Mouse (Mus musculus) cerebellum, adult 9-10 months (tissue): ENCODE results near the gene Cpsf6.
"Not testable (repeated sequence)": the region's sequence is repeated elsewhere in the genome, so short reads cannot be mapped to it uniquely, and the experiment has no call there.

Source experiments
- DNase-seq: peaks from one replicate; pipeline ENCODE4 v3.0.0; 2022

The Cpsf6 gene

GRCm38 (mm10) chr10:117399196-117399595, 19.4 kb upstream of the Cpsf6 start:
- DNase-seq: no peak

DNA sequence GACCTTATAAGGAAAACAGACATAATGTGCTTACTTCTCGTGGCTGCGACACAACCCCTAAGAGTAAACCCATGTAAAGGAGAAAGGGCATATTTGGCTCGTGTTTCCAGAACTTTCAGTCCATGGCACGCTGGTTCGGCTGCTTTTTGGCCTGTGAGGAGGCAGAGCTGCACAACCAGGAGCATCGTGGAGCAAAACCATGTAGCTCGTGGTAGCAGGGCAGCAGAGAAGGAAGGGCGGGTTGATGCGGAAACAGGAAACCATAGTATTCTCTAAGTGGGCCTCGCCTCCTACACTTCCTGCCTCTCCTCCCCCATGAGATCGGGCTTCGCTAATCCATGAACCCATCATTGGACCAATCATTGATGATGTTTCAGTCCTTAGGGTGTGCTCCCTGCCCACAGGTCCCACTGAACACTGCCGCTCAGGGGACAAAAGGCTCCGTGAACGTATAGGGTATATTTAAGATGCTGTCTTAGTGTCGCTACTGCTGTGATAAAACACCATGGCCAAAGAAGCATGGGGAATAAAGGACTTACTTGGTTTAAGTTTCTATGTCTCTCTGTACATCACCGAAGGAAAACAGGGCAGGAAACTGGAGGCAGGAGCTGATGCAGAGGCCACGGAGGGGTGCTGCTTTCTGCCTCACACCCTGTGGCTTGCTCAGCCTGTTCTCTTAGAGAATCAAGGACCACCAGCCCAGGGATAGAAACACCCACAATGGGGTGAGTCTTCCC, 18.4 kb upstream of the Cpsf6 start:
- no peak for DNase-seq

GRCm38 (mm10) chr10:117397106-117397625, 17.4 kb upstream of the Cpsf6 start:
- DNase-seq: no peak

GRCm38 (mm10) chr10:117396386-117397048, 16.7 kb upstream of the Cpsf6 start:
- DNase-seq: no peak

DNA sequence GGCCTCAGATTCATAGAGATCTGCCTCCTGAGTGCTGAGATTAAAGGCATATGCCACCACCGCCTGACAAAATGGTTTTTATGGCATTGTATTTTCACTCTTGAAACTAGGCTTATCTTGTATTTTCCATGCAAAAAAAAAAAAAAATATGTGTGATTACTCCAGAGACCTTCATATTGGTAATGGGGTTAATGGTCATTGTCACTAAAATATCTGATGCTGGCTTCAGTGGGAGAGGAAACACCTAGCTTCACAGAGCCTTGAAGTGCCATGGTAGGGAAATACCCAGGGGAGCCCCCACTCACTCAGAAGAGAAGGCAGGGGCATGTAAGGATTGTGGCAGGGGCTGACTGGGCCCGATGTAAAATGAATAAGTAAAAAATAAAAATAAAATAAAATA, 16.0 kb upstream of the Cpsf6 start:
- DNase-seq: no peak

DNA sequence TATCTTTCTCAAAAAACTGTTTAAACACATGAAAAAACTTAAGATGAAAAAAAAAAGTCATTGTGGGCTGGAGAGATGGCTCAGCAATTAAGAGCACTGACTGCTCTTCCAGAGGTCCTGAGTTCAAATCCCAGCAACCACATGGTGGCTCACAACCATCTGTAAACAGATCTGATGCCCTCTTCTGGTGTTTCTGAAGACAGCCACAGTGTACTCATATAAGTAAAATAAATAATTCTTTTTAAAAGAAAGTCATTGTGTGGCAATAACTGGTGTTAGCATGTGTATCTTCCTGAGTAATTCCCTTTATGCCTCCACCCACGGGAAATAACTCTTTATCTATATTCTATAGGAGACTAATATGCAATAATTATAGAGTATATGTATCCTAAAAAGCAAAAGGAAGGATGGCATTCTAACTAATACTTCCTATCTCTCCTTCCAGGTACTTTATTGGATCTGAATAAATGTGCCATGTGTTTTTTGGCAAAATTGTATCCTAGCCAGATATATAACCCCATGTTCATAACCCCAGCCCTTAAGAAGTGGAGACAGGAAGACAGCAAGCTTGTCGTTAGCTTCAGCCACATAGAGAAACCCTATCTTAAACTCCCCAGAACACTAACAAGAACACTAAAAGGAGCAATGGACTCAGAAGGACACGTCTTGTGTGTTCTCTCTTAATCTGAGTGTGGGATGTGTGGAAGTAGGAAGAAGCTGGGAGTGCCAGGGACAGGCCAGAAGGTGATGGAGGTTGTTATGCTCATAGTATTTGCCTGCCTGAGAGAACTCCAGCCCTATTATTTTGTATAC, 15.1 kb upstream of the Cpsf6 start:
- DNase-seq: no peak

DNA sequence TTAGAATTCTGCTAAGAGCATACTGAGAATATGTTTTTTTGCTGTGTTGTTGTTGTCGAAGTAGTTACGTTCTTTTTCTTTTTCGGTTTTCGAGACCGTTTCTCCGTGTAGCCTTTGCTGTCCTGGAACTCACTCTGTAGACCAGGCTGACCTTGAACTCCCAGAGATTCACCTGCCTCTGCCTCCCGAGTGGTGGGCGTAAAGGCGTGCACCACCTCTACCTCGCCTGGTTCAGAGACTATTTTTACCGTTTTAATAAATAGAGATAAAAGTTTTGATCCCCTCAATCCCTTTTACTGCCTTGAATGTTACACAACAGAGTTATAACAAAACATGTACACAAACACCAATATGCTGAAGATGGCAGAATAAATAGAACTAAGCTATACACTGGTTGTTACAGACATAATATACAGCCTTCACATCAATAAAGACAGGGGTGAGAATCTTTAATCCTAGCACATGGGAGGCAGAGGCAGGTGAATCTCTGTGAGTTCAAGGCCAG, 14.1 kb upstream of the Cpsf6 start:
- no peak for DNase-seq

- no peak for DNase-seq
These were observed 13.5 kb upstream of the Cpsf6 start for GRCm38 (mm10) chr10:117393196-117393890.

DNA sequence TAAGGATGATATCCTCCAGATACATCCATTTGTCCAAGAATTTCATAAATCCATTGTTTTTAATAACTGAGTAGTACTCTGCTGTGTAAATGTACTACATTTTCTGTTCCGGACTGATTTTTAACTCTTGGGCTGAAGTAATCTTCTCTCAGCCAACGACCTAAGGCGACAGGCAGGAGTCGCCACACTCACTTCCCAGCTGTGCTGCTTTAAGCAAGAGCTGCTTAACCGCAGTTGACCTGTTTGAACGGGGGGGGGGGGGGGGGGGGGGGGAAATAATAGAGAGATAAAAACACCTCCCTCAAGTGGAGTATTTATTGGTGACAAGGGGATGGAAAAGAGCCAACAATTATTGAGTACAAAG, 13.0 kb upstream of the Cpsf6 start:
- DNase-seq: no peak

DNA sequence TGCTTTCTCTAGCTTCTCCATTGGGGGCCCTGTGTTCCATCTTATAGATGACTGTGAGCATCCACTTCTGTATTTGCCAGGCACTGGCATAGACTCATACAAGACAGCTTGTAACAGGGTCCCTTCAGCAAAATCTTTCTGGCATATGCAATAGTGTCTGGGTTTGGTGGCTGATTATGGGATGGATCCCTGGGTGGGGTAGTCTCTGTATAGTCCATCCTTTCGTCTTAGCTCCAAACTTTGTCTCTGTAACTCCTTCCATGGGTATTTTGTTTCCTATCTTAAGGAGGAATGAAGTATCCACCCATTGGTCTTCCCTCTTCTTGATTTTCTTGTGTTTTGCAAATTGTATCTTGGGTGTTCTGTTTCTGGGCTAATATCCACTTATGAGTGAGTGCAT, 12.6 kb upstream of the Cpsf6 start:
- DNase-seq: not testable (repeated sequence)

GRCm38 (mm10) chr10:117391801-117392200, 12.0 kb upstream of the Cpsf6 start:
- DNase-seq: no peak

- no peak for DNase-seq
These were observed 11.2 kb upstream of the Cpsf6 start for GRCm38 (mm10) chr10:117391057-117391456.

DNA sequence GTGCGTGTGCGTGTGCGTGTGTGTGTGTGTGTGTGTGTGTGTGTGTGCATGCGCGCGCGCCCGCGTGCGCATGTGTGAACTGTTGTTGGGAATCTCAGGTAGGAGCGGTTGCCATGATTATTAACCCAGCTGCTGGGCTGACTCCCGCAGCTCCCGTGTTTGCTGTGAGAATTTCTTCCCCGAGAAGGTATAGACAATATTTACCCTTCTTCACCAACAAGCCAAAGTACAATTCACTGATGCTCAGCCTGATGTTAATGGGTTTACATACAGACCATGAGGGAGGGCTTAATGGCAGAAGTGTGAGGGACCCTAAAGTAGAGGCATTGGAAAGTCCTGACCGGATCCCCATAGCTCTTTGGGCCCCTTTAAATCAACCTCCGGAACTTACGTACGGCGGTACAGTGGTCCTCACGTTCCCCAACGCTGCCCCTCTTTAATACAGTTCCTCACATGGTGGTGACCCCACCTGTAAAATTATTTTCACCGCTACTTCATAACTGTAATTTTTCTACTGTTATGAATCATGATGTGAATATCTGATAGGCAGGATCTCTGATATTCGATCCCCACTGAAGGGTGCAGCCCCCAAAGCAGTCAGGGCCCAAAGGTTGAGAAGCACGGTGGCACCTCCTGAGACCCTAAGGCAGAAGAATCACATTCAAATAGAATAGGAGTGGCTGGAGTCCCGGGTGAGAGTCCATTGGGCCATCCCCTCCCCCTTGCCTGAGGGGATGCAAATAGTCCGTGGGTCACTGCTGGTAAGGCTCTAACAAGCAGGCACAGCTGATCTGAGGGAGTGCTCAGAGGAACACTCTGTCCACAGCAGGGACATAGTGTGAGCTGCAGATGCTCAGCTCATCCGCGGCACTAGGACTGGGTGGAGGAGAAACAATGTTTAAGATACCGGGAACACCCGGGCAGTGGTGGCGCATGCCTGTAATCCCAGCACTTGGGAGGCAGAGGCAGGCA, 10.4 kb upstream of the Cpsf6 start:
- DNase-seq: no peak

DNA sequence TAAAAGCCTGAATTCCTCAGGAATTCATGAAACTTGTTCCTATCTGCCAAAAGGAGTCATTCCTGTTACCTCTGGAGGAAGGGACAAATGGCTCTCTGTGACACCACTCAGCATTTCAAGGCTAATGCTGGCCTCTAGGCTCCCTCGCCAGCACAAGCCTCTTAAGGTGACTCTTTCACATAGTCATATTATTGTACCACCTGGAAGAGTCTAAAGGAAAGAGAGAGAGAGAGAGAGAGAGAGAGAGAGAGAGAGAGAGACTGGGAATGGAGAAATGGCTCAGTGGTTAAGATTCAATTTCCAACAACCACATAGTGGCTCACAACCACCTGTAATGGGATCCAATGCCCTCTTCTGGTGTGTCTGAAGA, 9.5 kb upstream of the Cpsf6 start:
- DNase-seq: no peak

GRCm38 (mm10) chr10:117388637-117389370, 9.0 kb upstream of the Cpsf6 start:
- no peak for DNase-seq

- not testable (repeated sequence) for DNase-seq
These were observed 8.3 kb upstream of the Cpsf6 start for GRCm38 (mm10) chr10:117387961-117388636.

DNA sequence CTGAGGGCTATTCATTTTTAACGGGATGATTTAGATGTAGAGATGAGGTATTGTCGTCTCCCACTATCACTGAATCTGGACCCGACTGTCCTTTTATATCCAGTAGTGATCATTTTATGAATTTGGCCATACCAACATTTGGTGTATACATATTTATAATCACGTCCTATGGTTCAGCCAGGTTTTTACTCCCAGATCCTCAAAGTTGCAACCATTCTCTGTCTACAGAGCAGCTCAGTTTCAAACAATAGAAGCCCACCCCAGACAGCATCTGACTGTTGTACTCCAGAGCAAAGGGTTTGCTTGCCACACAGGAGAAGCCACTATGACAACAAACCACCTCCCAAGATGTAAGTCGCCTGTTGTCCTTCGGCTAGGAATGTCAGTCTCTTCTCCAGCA, 7.2 kb upstream of the Cpsf6 start:
- DNase-seq: no peak

GRCm38 (mm10) chr10:117386261-117386660, 6.4 kb upstream of the Cpsf6 start:
- DNase-seq: no peak

DNA sequence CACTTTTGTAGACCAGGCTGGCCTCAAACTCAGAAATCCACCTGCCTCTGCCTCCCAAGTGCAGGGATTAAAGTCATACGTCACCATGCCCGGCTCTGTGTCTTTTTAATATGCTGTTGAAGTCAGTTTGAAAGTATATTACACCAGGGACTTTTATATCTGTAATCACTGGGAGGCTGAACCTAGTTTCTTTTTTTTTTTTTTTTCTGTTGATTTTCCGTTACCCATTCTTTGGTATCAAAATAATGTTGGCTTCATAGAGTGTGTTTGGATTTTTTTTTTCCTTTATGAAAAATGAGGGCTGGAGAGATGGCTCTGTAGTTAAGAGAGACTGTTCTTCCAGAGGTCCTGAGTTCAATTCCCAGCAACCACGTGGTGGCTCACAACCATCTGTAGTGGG, 5.6 kb upstream of the Cpsf6 start:
- no peak for DNase-seq

DNA sequence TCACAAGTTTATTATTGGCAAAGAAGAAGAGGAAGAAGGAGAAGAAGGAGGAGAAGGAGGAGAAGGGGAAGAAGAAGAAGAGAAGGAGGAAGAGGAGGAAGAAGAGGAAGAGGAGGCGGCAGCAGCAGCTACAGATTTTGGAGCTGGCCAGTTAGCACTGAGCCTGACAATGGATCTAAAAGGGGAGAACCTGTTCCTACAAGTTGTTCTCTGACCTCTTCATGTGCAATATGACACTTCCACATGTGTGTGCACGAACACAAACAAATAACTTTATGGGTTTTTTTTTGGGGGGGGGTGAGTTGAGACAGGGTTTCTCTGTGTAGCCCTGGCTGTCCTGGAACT, 5.2 kb upstream of the Cpsf6 start:
- DNase-seq: no peak
